Comparison of ENCODE assay signal across 27 mouse cellular contexts in genomic region chr12:57413833-57414232, GRCm38 (mm10).
DNase-seq lines count a peak whose midpoint lies in the region; ATAC-seq lines count a peak whose summit lies in the region.
"Had no signal": no experiment of that assay in that cellular context is flagged by ENCODE, and none has a peak within 500 bp of the region (broad histone marks: within the 10 kb centered on the region; RNA-seq: fewer than 3 reads in every experiment).

No protein-coding gene starts in this region.

- no peaks in the 10 kb centered on the region for H3K9me3 ChIP-seq in kidney, embryonic 15.5 days (replicated peaks)
- no peaks in the 10 kb centered on the region for H3K9me3 ChIP-seq in kidney, embryonic 16.5 days (ENCODE audit: low read length)
- no peaks in the 10 kb centered on the region for H3K9me3 ChIP-seq in lung, embryonic 16.5 days (ENCODE audit: control insufficient read depth, low read length)
- no peaks in the 10 kb centered on the region for H3K9me3 ChIP-seq in stomach, embryonic 16.5 days (replicated peaks; ENCODE audit: control insufficient read depth, low read length)
- H3K9me3 ChIP-seq: forebrain, embryonic 10.5 days; forebrain, embryonic 13.5 days; G1E; heart, embryonic 10.5 days; heart, embryonic 13.5 days; hindbrain, embryonic 12.5 days; hindbrain, embryonic 15.5 days had no signal

- H3K27me3 ChIP-seq in kidney, embryonic 15.5 days = no peaks in the 10 kb centered on the region
- H3K27me3 ChIP-seq in kidney, embryonic 16.5 days (ENCODE audit: insufficient read depth, low read length) = no peaks in the 10 kb centered on the region
- H3K27me3 ChIP-seq in lung, embryonic 16.5 days (ENCODE audit: control insufficient read depth, insufficient read depth, low read depth, low read length) = no peaks in the 10 kb centered on the region
- H3K27me3 ChIP-seq in stomach, embryonic 16.5 days (ENCODE audit: control insufficient read depth, insufficient read depth, low read length) = no peaks in the 10 kb centered on the region
- H3K27me3 ChIP-seq: CH12.LX; forebrain, embryonic 13.5 days; heart, embryonic 13.5 days; hindbrain, embryonic 12.5 days; hindbrain, embryonic 15.5 days; Patski had no signal

- 0 out of 2 replicates have a peak, but pooled peaks have one; percentile 33 for ATAC-seq in kidney, embryonic 15.5 days (replicated peaks; ENCODE audit: low FRiP score)
- no peak for ATAC-seq in kidney, embryonic 16.5 days (ENCODE audit: low FRiP score, low TSS enrichment)
- no peak for ATAC-seq in lung, embryonic 16.5 days (ENCODE audit: low read depth)
- ATAC-seq in stomach, embryonic 16.5 days (ENCODE audit: insufficient read depth, low FRiP score) = peak; percentile 69; the same call in 1 of the 2 replicates
- ATAC-seq: forebrain, embryonic 13.5 days; forebrain, embryonic 16.5 days; Patski had no signal

- H3K27ac ChIP-seq in kidney, embryonic 15.5 days = 0 out of 2 replicates have a peak overlapping the region, but pooled peaks have one; percentile 62
- H3K27ac ChIP-seq in kidney, embryonic 16.5 days (ENCODE audit: low read length) = no peak overlapping the region
- H3K27ac ChIP-seq in lung, embryonic 16.5 days (ENCODE audit: low read length) = peak overlapping the region; percentile 20; the same call in 1 of the 2 replicates
- H3K27ac ChIP-seq in stomach, embryonic 16.5 days (ENCODE audit: low read length) = peak overlapping the region; percentile 52; the same call in 1 of the 2 replicates
- H3K27ac ChIP-seq: forebrain, embryonic 10.5 days; forebrain, embryonic 13.5 days; heart, adult 2 months; heart, embryonic 10.5 days; heart, embryonic 13.5 days; hindbrain, embryonic 12.5 days; hindbrain, embryonic 15.5 days had no signal

- no peak overlapping the region for H3K4me3 ChIP-seq in kidney, embryonic 15.5 days (replicated peaks)
- no peak overlapping the region for H3K4me3 ChIP-seq in kidney, embryonic 16.5 days (ENCODE audit: low read length)
- no peak overlapping the region for H3K4me3 ChIP-seq in lung, embryonic 16.5 days (ENCODE audit: low read length)
- H3K4me3 ChIP-seq in stomach, embryonic 16.5 days (replicated peaks; ENCODE audit: low read length) = no peak overlapping the region
- H3K4me3 ChIP-seq: forebrain, embryonic 10.5 days; forebrain, embryonic 13.5 days; heart, adult 2 months; heart, embryonic 10.5 days; heart, embryonic 13.5 days; hindbrain, embryonic 12.5 days; hindbrain, embryonic 15.5 days had no signal

- no peak for DNase-seq in lung, postnatal 10 days
- no peak for DNase-seq in layer of hippocampus, adult 11-12 months (ENCODE audit: low spot score)
- no peak for DNase-seq in adipocyte (ENCODE audit: low spot score)
- DNase-seq: adrenal gland, adult 8-10 months; adrenal gland, postnatal 25 days; B cell, adult 2 months; cerebellum, adult 18-20 months; cerebellum, adult 9-10 months; cerebellum, postnatal 14 days; gastrocnemius, postnatal 10 days; gastrocnemius, postnatal 36 days; heart, adult 2 months; heart, postnatal 14 days had no signal

- 63% methylated on average over 3 of the region's 3 CpGs for WGBS in kidney, embryonic 15.5 days
- WGBS in kidney, embryonic 16.5 days = 66% methylated on average over 3 of the region's 3 CpGs
- WGBS in lung, embryonic 16.5 days = 43% methylated on average over 3 of the region's 3 CpGs
- 50% methylated on average over 3 of the region's 3 CpGs for WGBS in stomach, embryonic 16.5 days

- no peaks in the 10 kb centered on the region for H3K36me3 ChIP-seq in kidney, embryonic 15.5 days
- H3K36me3 ChIP-seq in kidney, embryonic 16.5 days (ENCODE audit: insufficient read depth, low read length) = no peaks in the 10 kb centered on the region
- no peaks in the 10 kb centered on the region for H3K36me3 ChIP-seq in lung, embryonic 16.5 days (ENCODE audit: control insufficient read depth, insufficient read depth, low read length)
- H3K36me3 ChIP-seq in stomach, embryonic 16.5 days (ENCODE audit: control insufficient read depth, insufficient read depth, low read length) = no peaks in the 10 kb centered on the region
- H3K36me3 ChIP-seq: forebrain, embryonic 10.5 days; G1E; heart, embryonic 10.5 days; heart, embryonic 13.5 days; hindbrain, embryonic 12.5 days; hindbrain, embryonic 15.5 days had no signal

- H3K4me1 ChIP-seq in kidney, embryonic 15.5 days = no peaks in the 10 kb centered on the region
- H3K4me1 ChIP-seq in kidney, embryonic 16.5 days (ENCODE audit: insufficient read depth, low read length) = no peaks in the 10 kb centered on the region
- peaks cover 3% of the 10 kb centered on the region; the same call in 1 of the 2 replicates for H3K4me1 ChIP-seq in lung, embryonic 16.5 days (replicated peaks; ENCODE audit: control insufficient read depth, insufficient read depth, low read length)
- no peaks in the 10 kb centered on the region for H3K4me1 ChIP-seq in stomach, embryonic 16.5 days (ENCODE audit: control insufficient read depth, insufficient read depth, low read length)
- H3K4me1 ChIP-seq: forebrain, embryonic 10.5 days; forebrain, embryonic 13.5 days; heart, embryonic 10.5 days; heart, embryonic 13.5 days; hindbrain, embryonic 12.5 days; hindbrain, embryonic 15.5 days had no signal

- no peak overlapping the region for H3K9ac ChIP-seq in kidney, embryonic 15.5 days
- H3K9ac ChIP-seq in kidney, embryonic 16.5 days (replicated peaks; ENCODE audit: low read length) = no peak overlapping the region
- H3K9ac ChIP-seq in lung, embryonic 16.5 days (ENCODE audit: low read length) = no peak overlapping the region
- no peak overlapping the region for H3K9ac ChIP-seq in stomach, embryonic 16.5 days (ENCODE audit: low read length)
- H3K9ac ChIP-seq: forebrain, embryonic 13.5 days; heart, embryonic 13.5 days; hindbrain, embryonic 12.5 days; hindbrain, embryonic 15.5 days had no signal

- no peak overlapping the region for H3K4me2 ChIP-seq in kidney, embryonic 15.5 days
- no peak overlapping the region for H3K4me2 ChIP-seq in kidney, embryonic 16.5 days (replicated peaks; ENCODE audit: low read depth, low read length)
- H3K4me2 ChIP-seq in lung, embryonic 16.5 days (ENCODE audit: low read depth, low read length) = no peak overlapping the region
- H3K4me2 ChIP-seq in stomach, embryonic 16.5 days (ENCODE audit: low read depth, low read length) = peak overlapping the region; percentile 1; the same call in 1 of the 2 replicates
- H3K4me2 ChIP-seq: forebrain, embryonic 13.5 days; heart, embryonic 13.5 days; hindbrain, embryonic 12.5 days; hindbrain, embryonic 15.5 days had no signal

Comparison
In these comparisons a context has a peak if more than half of its experiments do, and no peak if none do; other contexts are left out.
1. ATAC-seq: peak in kidney, embryonic 15.5 days (single experiment) and stomach, embryonic 16.5 days (single experiment); none in kidney, embryonic 16.5 days (single experiment) and lung, embryonic 16.5 days (single experiment).